Mouse (Mus musculus): ENCODE measurements around the gene Olfr741.

Olfr741 gene

DNA sequence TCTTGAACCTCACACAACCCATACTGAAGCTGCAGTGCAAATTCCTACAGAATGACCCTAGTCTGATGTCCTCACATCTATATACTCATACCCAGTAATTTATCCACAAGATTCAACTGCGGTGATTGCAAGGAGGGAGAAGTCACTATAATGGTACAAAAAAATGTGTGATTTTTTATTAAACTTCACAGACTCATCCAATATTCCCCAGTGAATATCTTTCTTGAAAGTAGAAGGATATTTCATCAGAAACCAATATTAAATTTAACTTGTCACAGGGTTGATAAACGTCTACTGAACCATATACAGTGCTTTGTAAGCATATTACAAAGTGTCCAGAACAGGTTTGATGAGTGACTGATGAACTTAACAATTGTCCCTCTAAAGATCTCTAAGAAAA, at the start of gene Olfr741:
Gene Olfr741, plus strand, starts transcription at position 301 of the 400 bp plus-strand sequence.
- no peak for DNase-seq (ENCODE audit: low spot score)

DNA sequence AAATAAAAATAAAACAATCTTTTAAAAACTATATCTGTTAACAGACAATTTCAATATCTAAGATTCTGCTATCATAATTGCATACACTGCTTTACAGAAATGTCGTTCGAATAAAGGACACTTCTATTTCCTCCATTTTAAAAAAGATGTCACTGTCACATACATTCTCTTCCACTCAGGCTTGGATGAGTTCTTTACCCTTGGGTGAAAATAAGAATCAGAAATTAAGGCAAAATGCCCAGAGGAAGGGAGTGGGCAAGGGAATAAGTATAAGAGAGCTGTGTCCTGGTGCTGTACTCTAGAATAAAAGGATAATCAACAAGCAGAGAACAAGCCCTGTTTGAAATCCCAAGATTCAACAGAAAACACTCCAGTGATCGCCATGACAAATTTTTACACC, 27.3 kb upstream of the Olfr741 start, which contains the start of gene Olfr740:
Gene Olfr740, plus strand, starts transcription at position 301 of the 400 bp plus-strand sequence.
- no peak for DNase-seq (ENCODE audit: low spot score)

DNA sequence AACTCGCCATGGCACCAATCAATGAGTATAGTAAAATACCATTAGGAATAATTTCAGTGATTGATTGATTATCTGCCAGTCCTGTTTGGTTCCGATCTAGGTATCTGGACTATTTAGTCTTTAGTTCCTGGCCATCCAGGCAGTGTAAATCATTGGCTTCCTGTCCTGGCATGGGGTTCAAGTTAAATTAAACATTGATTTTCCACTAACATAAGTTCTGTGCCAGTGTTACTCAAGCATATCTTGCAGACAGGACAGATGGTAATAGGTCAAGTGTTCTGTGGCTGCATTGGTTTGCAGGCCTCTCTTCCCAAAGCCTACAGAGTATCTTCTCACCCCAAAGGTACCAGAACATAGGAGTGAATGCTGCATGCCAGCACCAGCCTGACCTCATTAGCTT, 5.9 kb downstream of the Olfr741 start:
- DNase-seq (ENCODE audit: low spot score) = no peak

DNA sequence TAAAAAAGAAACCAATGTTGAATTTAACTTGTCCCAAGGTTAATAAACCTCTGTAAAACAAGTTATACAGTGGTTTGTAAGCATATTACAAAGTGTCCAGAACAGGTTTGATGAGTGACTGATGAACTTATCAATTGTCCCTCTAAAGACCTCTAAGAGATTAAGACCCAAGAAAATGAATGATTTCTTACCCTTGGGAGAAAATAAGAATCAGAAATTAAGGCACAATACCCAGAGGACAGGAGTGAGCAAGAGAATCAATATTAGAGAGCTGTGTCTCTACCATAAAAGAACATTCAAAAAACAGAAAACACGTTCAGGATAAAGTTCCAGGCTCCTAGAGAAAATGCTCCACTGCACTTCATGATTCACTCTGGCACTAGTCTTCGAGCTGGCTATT, 30.8 kb downstream of the Olfr741 start, which contains the start of gene Olfr742:
Gene Olfr742, plus strand, starts transcription at position 301 of the 400 bp plus-strand sequence.
- DNase-seq (ENCODE audit: low spot score) = no peak

DNA sequence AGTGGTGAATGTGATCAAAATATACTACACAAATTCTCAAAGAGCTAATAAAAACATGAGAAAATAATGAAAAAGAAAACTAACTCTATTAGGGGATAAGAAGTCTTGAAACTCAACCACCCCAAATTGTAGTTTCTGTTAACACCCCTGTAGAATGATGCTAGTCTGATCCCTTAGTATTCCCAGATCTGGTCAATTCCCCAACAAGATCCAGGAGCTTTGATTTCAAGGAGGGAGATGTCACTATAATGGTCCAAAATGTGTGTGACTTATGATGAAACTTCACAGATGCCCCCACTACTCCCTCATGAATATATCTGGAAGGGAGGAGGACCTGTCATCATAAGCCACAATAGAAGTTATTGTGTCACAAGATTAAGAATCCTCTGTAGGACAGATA, 49.0 kb downstream of the Olfr741 start, which contains the start of gene Olfr743:
Gene Olfr743, plus strand, starts transcription at position 301 of the 400 bp plus-strand sequence.
- no peak for DNase-seq (ENCODE audit: low spot score)

Data from c-Kit-positive CD71-positive TER-119-positive erythroid progenitor cells, embryonic 14.5 days (primary cell).